Mouse (Mus musculus) forebrain, embryonic 15.5 days (tissue): ENCODE measurements around the gene I0C0044D17Rik. TPM values are rescaled to one million over a fixed set of nuclear protein-coding genes. Genes with fewer than 3 reads are reported as not detected.

Source experiments
- ATAC-seq: fragments of 200-750 bp; cut with Nextera tagmentation; replicated peaks from 2 replicates; pipeline ENCODE4 v1.8.0; 2017; ENCODE audit warnings: mild to moderate bottlenecking, moderate TSS enrichment, moderate library complexity
- H3K27ac ChIP-seq: fragments of 300-500 bp; sonication (generic); replicated peaks from 2 replicates; pipeline ENCODE4 v1.5.1; 2015; ENCODE audit warnings: mild to moderate bottlenecking, inconsistent platforms
- H3K27me3 ChIP-seq: fragments of 300-500 bp; sonication (generic); 2 replicates; pipeline ENCODE4 v1.6.1; 2015; ENCODE audit warnings: inconsistent platforms
- H3K36me3 ChIP-seq: fragments of 300-500 bp; sonication (generic); 2 replicates; pipeline ENCODE4 v1.6.1; 2015; ENCODE audit warnings: mild to moderate bottlenecking, inconsistent platforms
- H3K4me1 ChIP-seq: fragments of 300-500 bp; sonication (generic); 2 replicates; pipeline ENCODE4 v1.6.1; 2015; ENCODE audit warnings: inconsistent platforms
- H3K4me2 ChIP-seq: fragments of 300-500 bp; sonication (generic); replicated peaks from 2 replicates; pipeline ENCODE4 v1.6.1; 2015; ENCODE audit warnings: mild to moderate bottlenecking, inconsistent platforms
- H3K4me3 ChIP-seq: fragments of 300-500 bp; sonication (generic); 2 replicates; pipeline ENCODE4 v1.5.1; 2015; ENCODE audit warnings: mild to moderate bottlenecking, inconsistent platforms
- H3K9ac ChIP-seq: fragments of 300-500 bp; sonication (generic); replicated peaks from 2 replicates; pipeline ENCODE4 v1.6.1; 2015; ENCODE audit warnings: mild to moderate bottlenecking, inconsistent platforms
- H3K9me3 ChIP-seq: fragments of 300-500 bp; sonication (generic); 2 replicates; pipeline ENCODE4 v1.6.1; 2016; ENCODE audit warnings: inconsistent platforms
- WGBS: fragments of 180-500 bp; shearing (Covaris S2); methylation state at CpG from one replicate; pipeline ENCODE4 v1.1.7; 2015; ENCODE audit warnings: mixed read lengths; 5-methylcytosine and 5-hydroxymethylcytosine counted together
- polyA plus RNA-seq: library from polyadenylated mRNA; unstranded; fragments of >200 nt; fragmentation: Nextera tagmentation; extraction: Ambion mirVana; gene quantifications from 2 replicates; pipeline ENCODE4 v1.2.1, GENCODE M21; 2015

I0C0044D17Rik gene
- polyA plus RNA-seq, 1 experiment from 2014 or later: not detected

DNA sequence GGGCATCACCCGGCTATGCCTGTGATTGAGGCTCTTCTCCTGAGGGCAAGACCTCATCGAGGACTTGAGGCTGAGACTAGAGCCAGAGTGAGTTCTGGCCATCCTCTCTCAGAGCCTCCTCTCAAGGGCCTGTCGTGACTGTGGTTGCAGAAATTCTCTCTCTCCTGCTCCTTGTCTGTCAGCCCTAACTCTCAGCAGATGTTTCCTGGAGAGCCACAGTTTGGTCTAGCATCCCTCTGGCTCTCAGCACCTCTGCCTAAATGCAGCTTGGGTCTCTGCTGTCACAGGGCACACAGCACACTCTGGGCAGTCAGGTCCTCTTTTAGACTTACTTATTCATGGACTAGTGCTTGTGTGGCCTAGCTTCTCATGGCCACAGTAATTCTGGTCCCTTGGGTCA is 1.2 kb downstream of the I0C0044D17Rik start:
- Histone ChIP-seq H3K9me3 (no peaks in the 10 kb centered on the region), H3K4me3 (no peak overlapping the region), H3K4me1 (peaks cover 5% of the 10 kb centered on the region; the same call in 1 of the 2 replicates), H3K9ac (no peak overlapping the region), H3K27ac (no peak overlapping the region), H3K4me2 (no peak overlapping the region), H3K27me3 (peaks cover 18% of the 10 kb centered on the region), H3K36me3 (no peaks in the 10 kb centered on the region)
- no peak for ATAC-seq
- WGBS: 88% methylated on average over 3 of the region's 3 CpGs

- ATAC-seq: no peak
- no peak overlapping the region for H3K27ac ChIP-seq
- H3K4me2 ChIP-seq: no peak overlapping the region
- peaks cover 42% of the 10 kb centered on the region for H3K27me3 ChIP-seq
- WGBS: 80% methylated on average over 10 of the region's 10 CpGs
- no peaks in the 10 kb centered on the region for H3K36me3 ChIP-seq
- H3K9ac ChIP-seq: no peak overlapping the region
- H3K4me1 ChIP-seq: peaks cover 11% of the 10 kb centered on the region; the same call in 1 of the 2 replicates
- H3K4me3 ChIP-seq: no peak overlapping the region
- H3K9me3 ChIP-seq: no peaks in the 10 kb centered on the region
Observed at GRCm38 (mm10) chr4:98819216-98819755, 4.4 kb downstream of the I0C0044D17Rik start.

- Histone ChIP-seq H3K27ac (no peak within 1 kb of the TSS), H3K36me3 (no peaks in the 10 kb centered on the region), H3K9me3 (no peaks in the 10 kb centered on the region), H3K27me3 (peaks cover 42% of the 10 kb centered on the region), H3K4me1 (peaks cover 11% of the 10 kb centered on the region; the same call in 1 of the 2 replicates), H3K4me3 (peak within 1 kb of the TSS; percentile 69), H3K9ac (peak within 1 kb of the TSS; percentile 61), H3K4me2 (peak within 1 kb of the TSS; percentile 99)
- under 1% methylated on average over 63 of the region's 72 CpGs for WGBS
- peak; percentile 81 for ATAC-seq
Observed at GRCm38 (mm10) chr4:98817184-98817911, 6.3 kb downstream of the I0C0044D17Rik start, which contains the start of gene Kank4. Gene Kank4, minus strand, starts transcription at chr4:98817537.

DNA sequence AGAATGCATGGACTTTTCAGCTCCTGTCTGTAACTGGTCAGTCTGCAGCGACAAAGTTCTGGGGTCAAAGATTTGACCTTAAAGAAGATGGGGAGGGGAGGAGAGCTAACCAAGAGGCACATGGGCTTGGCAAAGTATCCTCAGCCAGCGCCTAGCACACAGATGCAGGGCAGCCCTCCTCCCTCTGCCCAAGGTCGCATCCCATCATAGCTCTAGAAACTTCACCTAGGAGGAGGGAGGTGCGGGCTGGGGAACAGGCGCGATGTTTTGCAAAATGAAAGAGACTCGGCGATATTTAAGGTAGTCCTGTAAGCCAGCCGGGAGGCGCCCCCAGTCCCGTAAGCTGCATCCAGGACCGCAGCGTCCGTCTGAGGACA is 6.8 kb downstream of the I0C0044D17Rik start:
- peaks cover 11% of the 10 kb centered on the region; the same call in 1 of the 2 replicates for H3K4me1 ChIP-seq
- no peaks in the 10 kb centered on the region for H3K36me3 ChIP-seq
- H3K4me3 ChIP-seq: peak overlapping the region; percentile 69
- ATAC-seq: no peak
- H3K9ac ChIP-seq: peak overlapping the region; percentile 61
- peaks cover 42% of the 10 kb centered on the region for H3K27me3 ChIP-seq
- under 1% methylated on average over 14 of the region's 14 CpGs for WGBS
- peak overlapping the region; percentile 99 for H3K4me2 ChIP-seq
- no peaks in the 10 kb centered on the region for H3K9me3 ChIP-seq
- no peak overlapping the region for H3K27ac ChIP-seq

GRCm38 (mm10) chr4:98806306-98806705 is 17.3 kb downstream of the I0C0044D17Rik start:
- Histone ChIP-seq H3K4me2 (no peak overlapping the region), H3K36me3 (no peaks in the 10 kb centered on the region), H3K9ac (no peak overlapping the region), H3K4me1 (no peaks in the 10 kb centered on the region), H3K27me3 (no peaks in the 10 kb centered on the region), H3K4me3 (no peak overlapping the region), H3K27ac (no peak overlapping the region), H3K9me3 (no peaks in the 10 kb centered on the region)
- no peak for ATAC-seq
- WGBS: 93% methylated on average over 9 of the region's 9 CpGs

GRCm38 (mm10) chr4:98805291-98806048 is 18.2 kb downstream of the I0C0044D17Rik start:
- Histone ChIP-seq H3K36me3 (no peaks in the 10 kb centered on the region), H3K4me2 (no peak overlapping the region), H3K4me1 (peaks cover 6% of the 10 kb centered on the region; the same call in 1 of the 2 replicates), H3K9me3 (no peaks in the 10 kb centered on the region), H3K27me3 (no peaks in the 10 kb centered on the region), H3K27ac (no peak overlapping the region), H3K4me3 (no peak overlapping the region), H3K9ac (no peak overlapping the region)
- ATAC-seq: no peak
- 68% methylated on average over 12 of the region's 12 CpGs for WGBS

DNA sequence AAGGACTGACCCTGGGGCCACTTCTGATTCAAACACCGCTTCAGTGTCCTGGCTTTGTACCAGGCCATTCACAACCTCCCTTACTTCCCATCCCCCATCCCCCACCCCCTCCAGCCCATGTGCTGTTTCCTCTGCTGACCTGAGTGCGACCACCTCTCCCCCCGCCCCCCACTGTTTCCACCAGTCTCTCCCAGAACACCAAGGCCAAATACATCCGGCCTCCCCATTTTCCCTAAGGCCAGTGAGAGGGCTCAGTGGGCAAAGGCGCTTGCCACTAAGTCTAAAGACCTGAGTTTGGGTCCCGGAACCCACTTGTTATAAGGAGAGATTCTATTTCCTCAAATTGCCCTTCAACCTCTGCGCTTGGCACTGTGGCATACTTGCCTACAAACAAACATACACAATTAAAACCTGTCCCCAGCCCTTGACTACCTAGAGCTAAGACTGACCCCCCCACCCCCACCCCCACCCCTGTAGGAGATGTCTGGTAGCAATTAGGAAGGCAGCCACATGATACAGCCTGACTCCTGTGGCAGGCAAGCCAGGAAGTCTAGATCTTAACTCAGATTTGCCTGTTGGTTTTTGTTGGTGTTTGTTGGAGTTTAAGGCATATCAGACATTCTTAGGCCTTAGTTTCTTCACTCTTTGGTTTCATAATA is 19.0 kb downstream of the I0C0044D17Rik start:
- no peak for ATAC-seq
- Histone ChIP-seq H3K4me1 (peaks cover 8% of the 10 kb centered on the region; the same call in 1 of the 2 replicates), H3K27ac (no peak overlapping the region), H3K36me3 (no peaks in the 10 kb centered on the region), H3K9me3 (no peaks in the 10 kb centered on the region), H3K9ac (no peak overlapping the region), H3K4me2 (no peak overlapping the region), H3K27me3 (no peaks in the 10 kb centered on the region), H3K4me3 (no peak overlapping the region)
- 80% methylated on average over 7 of the region's 7 CpGs for WGBS

DNA sequence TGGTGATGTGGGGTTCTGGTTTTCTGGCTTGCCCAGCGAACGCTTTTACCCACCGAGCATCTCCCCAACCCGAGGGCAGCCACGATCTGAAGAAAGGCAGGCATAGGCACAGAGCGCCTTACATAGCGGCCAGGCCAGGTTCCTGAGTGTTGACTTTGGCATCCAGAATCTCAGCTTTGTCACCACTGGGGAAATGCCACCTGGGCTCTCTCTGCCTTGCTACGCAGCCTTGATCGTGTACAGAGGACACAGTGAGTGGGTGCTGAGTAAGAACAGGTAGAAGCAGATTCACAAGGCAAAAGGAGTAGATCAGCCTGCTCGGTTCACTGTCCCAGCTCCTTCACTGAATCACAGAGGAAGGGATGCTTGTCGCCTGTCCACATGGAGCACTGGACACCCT is 21.9 kb downstream of the I0C0044D17Rik start:
- Histone ChIP-seq H3K4me2 (no peak overlapping the region), H3K4me1 (peaks cover 11% of the 10 kb centered on the region; the same call in 1 of the 2 replicates), H3K9me3 (no peaks in the 10 kb centered on the region), H3K27me3 (no peaks in the 10 kb centered on the region), H3K4me3 (no peak overlapping the region), H3K36me3 (no peaks in the 10 kb centered on the region), H3K9ac (no peak overlapping the region), H3K27ac (no peak overlapping the region)
- WGBS: 96% methylated on average over 11 of the region's 11 CpGs
- ATAC-seq: no peak

DNA sequence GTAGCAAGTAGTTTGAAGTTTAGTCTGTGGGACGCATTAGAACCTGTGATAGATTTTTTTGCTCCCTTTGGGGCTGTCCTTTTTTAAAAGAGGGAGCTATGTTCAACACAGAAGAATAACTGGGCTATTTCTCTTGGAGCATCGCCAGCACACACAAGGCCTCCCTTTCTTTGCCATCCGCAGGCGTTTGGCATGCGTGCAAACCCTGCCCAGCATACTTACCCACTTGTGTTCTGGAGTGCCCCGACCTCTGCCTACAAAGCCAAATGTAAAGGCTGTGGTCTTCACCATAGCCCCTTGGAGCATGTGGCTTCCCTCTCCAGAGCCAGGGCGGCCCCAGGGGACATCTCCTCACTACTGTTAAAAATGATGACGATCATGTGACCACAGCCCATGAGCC is 22.8 kb downstream of the I0C0044D17Rik start:
- Histone ChIP-seq H3K9ac (no peak overlapping the region), H3K36me3 (no peaks in the 10 kb centered on the region), H3K4me2 (no peak overlapping the region), H3K27me3 (no peaks in the 10 kb centered on the region), H3K27ac (no peak overlapping the region), H3K4me3 (no peak overlapping the region), H3K9me3 (no peaks in the 10 kb centered on the region), H3K4me1 (peaks cover 16% of the 10 kb centered on the region; the same call in 1 of the 2 replicates)
- 50% methylated on average over 8 of the region's 8 CpGs for WGBS
- ATAC-seq: no peak

GRCm38 (mm10) chr4:98796591-98797341 is 26.9 kb downstream of the I0C0044D17Rik start:
- Histone ChIP-seq H3K36me3 (no peaks in the 10 kb centered on the region), H3K9me3 (no peaks in the 10 kb centered on the region), H3K27ac (no peak overlapping the region), H3K9ac (no peak overlapping the region), H3K4me3 (no peak overlapping the region), H3K4me1 (peaks cover 16% of the 10 kb centered on the region; the same call in 1 of the 2 replicates), H3K4me2 (no peak overlapping the region), H3K27me3 (no peaks in the 10 kb centered on the region)
- 52% methylated on average over 11 of the region's 11 CpGs for WGBS
- ATAC-seq: no peak

DNA sequence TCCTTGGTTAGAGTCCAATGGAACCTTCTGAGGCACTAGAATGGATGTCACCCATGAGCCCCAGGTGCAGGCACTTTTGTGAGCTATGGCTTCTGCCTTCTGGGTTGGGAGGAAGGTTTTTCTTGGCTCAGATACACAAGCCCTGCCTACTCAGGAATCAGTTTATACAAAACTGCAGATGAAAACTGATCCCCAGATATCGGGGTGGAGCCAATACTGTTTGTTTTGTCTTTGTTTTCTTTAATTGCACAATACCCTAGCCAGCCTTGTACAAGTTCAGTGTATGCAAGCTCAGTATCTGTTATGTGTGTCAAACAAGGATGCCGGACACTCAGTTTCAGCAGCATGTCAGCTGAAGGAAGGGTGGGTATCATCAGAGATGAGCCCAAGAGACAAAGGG is 28.4 kb downstream of the I0C0044D17Rik start:
- H3K4me3 ChIP-seq: no peak overlapping the region
- no peak overlapping the region for H3K9ac ChIP-seq
- 91% methylated on average over 2 of the region's 2 CpGs for WGBS
- H3K27me3 ChIP-seq: no peaks in the 10 kb centered on the region
- no peaks in the 10 kb centered on the region for H3K9me3 ChIP-seq
- H3K4me2 ChIP-seq: no peak overlapping the region
- H3K36me3 ChIP-seq: no peaks in the 10 kb centered on the region
- no peak for ATAC-seq
- H3K27ac ChIP-seq: no peak overlapping the region
- H3K4me1 ChIP-seq: peaks cover 11% of the 10 kb centered on the region
